Mouse (Mus musculus): Measurements from ENCODE around the gene Ces1d. TPM values are rescaled to one million over a fixed set of nuclear protein-coding genes. Genes with fewer than 3 reads are reported as not detected.

Ces1d gene
- polyA plus RNA-seq, 1 experiment from 2014 or later: 0.12 TPM

- H3K9me3 ChIP-seq (ENCODE audit: control insufficient read depth, low read length): no peaks in the 10 kb centered on the region
- H3K4me1 ChIP-seq (replicated peaks; ENCODE audit: control insufficient read depth, insufficient read depth, low read length): no peaks in the 10 kb centered on the region
- 90% methylated on average over 2 of the region's 2 CpGs for WGBS
- H3K27ac ChIP-seq (ENCODE audit: low read depth, low read length): no peak overlapping the region
- no peaks in the 10 kb centered on the region for H3K27me3 ChIP-seq (ENCODE audit: control insufficient read depth, insufficient read depth, low read length)
- DNase-seq (ENCODE audit: low spot score) (no peak), ATAC-seq (replicated peaks; ENCODE audit: low FRiP score) (no peak)
- no peak overlapping the region for H3K4me3 ChIP-seq (ENCODE audit: low read depth, low read length)
- H3K9ac ChIP-seq (ENCODE audit: low read length): no peak overlapping the region
- no peak overlapping the region for H3K4me2 ChIP-seq (ENCODE audit: low read depth, low read length, severe bottlenecking)
- H3K36me3 ChIP-seq (ENCODE audit: control insufficient read depth, insufficient read depth, low read length): no peaks in the 10 kb centered on the region
Observed at GRCm38 (mm10) chr8:93126476-93126875, 71.2 kb downstream of the Ces1d start.

- no peaks in the 10 kb centered on the region for H3K36me3 ChIP-seq (ENCODE audit: control insufficient read depth, insufficient read depth, low read length)
- DNase-seq (ENCODE audit: low spot score) (no peak), ATAC-seq (replicated peaks; ENCODE audit: low FRiP score) (no peak)
- no peaks in the 10 kb centered on the region for H3K9me3 ChIP-seq (ENCODE audit: control insufficient read depth, low read length)
- WGBS: 95% methylated on average over 1 of the region's 1 CpGs
- no peak overlapping the region for H3K27ac ChIP-seq (ENCODE audit: low read depth, low read length)
- no peak overlapping the region for H3K4me2 ChIP-seq (ENCODE audit: low read depth, low read length, severe bottlenecking)
- no peaks in the 10 kb centered on the region for H3K4me1 ChIP-seq (replicated peaks; ENCODE audit: control insufficient read depth, insufficient read depth, low read length)
- H3K4me3 ChIP-seq (ENCODE audit: low read depth, low read length): no peak overlapping the region
- no peaks in the 10 kb centered on the region for H3K27me3 ChIP-seq (ENCODE audit: control insufficient read depth, insufficient read depth, low read length)
- no peak overlapping the region for H3K9ac ChIP-seq (ENCODE audit: low read length)
Observed at GRCm38 (mm10) chr8:93122005-93122404, 75.6 kb downstream of the Ces1d start.

Other genes with a start within 250 kb of the Ces1d start
- not detected in 2 replicates for gene Slc6a2, start 237.8 kb downstream of the Ces1d start, polyA plus RNA-seq (2014; fragmentation: Nextera tagmentation; extraction: Ambion mirVana)
- not detected in 2 replicates for gene Ces1a, start 149.6 kb downstream of the Ces1d start, polyA plus RNA-seq (2014; fragmentation: Nextera tagmentation; extraction: Ambion mirVana)
- gene Ces1b, start 117.8 kb downstream of the Ces1d start, polyA plus RNA-seq (2014; fragmentation: Nextera tagmentation; extraction: Ambion mirVana): not detected in 2 replicates
- gene Ces1c, start 66.6 kb downstream of the Ces1d start, polyA plus RNA-seq (2014; fragmentation: Nextera tagmentation; extraction: Ambion mirVana): not detected in 2 replicates
- not detected in 2 replicates for gene Ces1e, start 31.8 kb upstream of the Ces1d start, polyA plus RNA-seq (2014; fragmentation: Nextera tagmentation; extraction: Ambion mirVana)
- gene Ces1f, start 81.9 kb upstream of the Ces1d start, polyA plus RNA-seq (2014; fragmentation: Nextera tagmentation; extraction: Ambion mirVana): not detected in 2 replicates
- gene Ces1g, start 139.5 kb upstream of the Ces1d start, polyA plus RNA-seq (2014; fragmentation: Nextera tagmentation; extraction: Ambion mirVana): not detected in 2 replicates
- not detected in 2 replicates for gene Ces1h, start 181.9 kb upstream of the Ces1d start, polyA plus RNA-seq (2014; fragmentation: Nextera tagmentation; extraction: Ambion mirVana)

Measured in forebrain, embryonic 11.5 days (tissue).